Comparison of ENCODE assay signal across 9 mouse cellular contexts in genomic region chr1:74858171-74858719, GRCm38 (mm10). TPM values are rescaled to one million over a fixed set of nuclear protein-coding genes. Genes with fewer than 3 reads are reported as not detected.
DNase-seq lines count a peak whose midpoint lies in the region; ATAC-seq lines count a peak whose summit lies in the region.
"Had no signal": no experiment of that assay in that cellular context is flagged by ENCODE, and none has a peak within 500 bp of the region (broad histone marks: within the 10 kb centered on the region; RNA-seq: fewer than 3 reads in every experiment).

No protein-coding gene starts in this region.

- DNase-seq in MN1 (ENCODE audit: low spot score), result peak; percentile 95
- peak; percentile 97 for DNase-seq in cerebellum, adult 11-12 months
- DNase-seq in hindbrain, embryonic 10.5 days (ENCODE audit: low spot score), result peak; percentile 86
- peak; percentile 90 for DNase-seq in layer of hippocampus, adult 9-11 months
- DNase-seq in retina, adult 2 months (ENCODE audit: low read depth, low spot score), result peak; percentile 96

- peak overlapping the region; percentile 67 for H3K9ac ChIP-seq in forebrain, embryonic 16.5 days (replicated peaks; ENCODE audit: low read depth, low read length)
- H3K9ac ChIP-seq in lung, embryonic 15.5 days, result no peak overlapping the region

- peak; percentile 63 for ATAC-seq in forebrain, embryonic 16.5 days
- peak; percentile 30; the same call in 1 of the 2 replicates for ATAC-seq in lung, embryonic 15.5 days (ENCODE audit: borderline replicate concordance, extremely low read depth, low FRiP score, low TSS enrichment)
- ATAC-seq in megakaryocyte-erythroid progenitor cell, adult 5-6 weeks (replicated peaks; ENCODE audit: low FRiP score, low TSS enrichment, poor library complexity, severe bottlenecking), result no peak

- no peaks in the 10 kb centered on the region for H3K9me3 ChIP-seq in forebrain, embryonic 16.5 days (ENCODE audit: control insufficient read depth, low read length)
- H3K9me3 ChIP-seq in hindbrain, embryonic 10.5 days, result no peaks in the 10 kb centered on the region
- H3K9me3 ChIP-seq in lung, embryonic 15.5 days, result no peaks in the 10 kb centered on the region

- H3K36me3 ChIP-seq in forebrain, embryonic 16.5 days (ENCODE audit: control insufficient read depth, insufficient read depth), result no peaks in the 10 kb centered on the region
- H3K36me3 ChIP-seq in hindbrain, embryonic 10.5 days, result no peaks in the 10 kb centered on the region
- H3K36me3 ChIP-seq in lung, embryonic 15.5 days, result no peaks in the 10 kb centered on the region

- peak overlapping the region; percentile 88 for H3K4me3 ChIP-seq in forebrain, embryonic 16.5 days (replicated peaks; ENCODE audit: low read length)
- peak overlapping the region; percentile 82 for H3K4me3 ChIP-seq in hindbrain, embryonic 10.5 days
- H3K4me3 ChIP-seq in lung, embryonic 15.5 days, result peak overlapping the region; percentile 29

- peak overlapping the region; percentile 83 for H3K4me2 ChIP-seq in forebrain, embryonic 16.5 days (ENCODE audit: low read length)
- peak overlapping the region; percentile 61 for H3K4me2 ChIP-seq in lung, embryonic 15.5 days

- WGBS in forebrain, embryonic 16.5 days, result under 1% methylated on average over 29 of the region's 29 CpGs
- under 1% methylated on average over 29 of the region's 29 CpGs for WGBS in hindbrain, embryonic 10.5 days
- WGBS in lung, embryonic 15.5 days, result under 1% methylated on average over 29 of the region's 29 CpGs

- H3K27ac ChIP-seq in forebrain, embryonic 16.5 days (ENCODE audit: low read length), result no peak overlapping the region
- peak overlapping the region; percentile 59 for H3K27ac ChIP-seq in hindbrain, embryonic 10.5 days
- no peak overlapping the region for H3K27ac ChIP-seq in lung, embryonic 15.5 days

- peaks cover 49% of the 10 kb centered on the region for H3K4me1 ChIP-seq in forebrain, embryonic 16.5 days (replicated peaks; ENCODE audit: control insufficient read depth, insufficient read depth, low read length)
- peaks cover 67% of the 10 kb centered on the region for H3K4me1 ChIP-seq in hindbrain, embryonic 10.5 days (replicated peaks)
- peaks cover 30% of the 10 kb centered on the region for H3K4me1 ChIP-seq in lung, embryonic 15.5 days

- peaks cover 36% of the 10 kb centered on the region for H3K27me3 ChIP-seq in forebrain, embryonic 16.5 days (replicated peaks; ENCODE audit: control insufficient read depth, insufficient read depth, low read length)
- H3K27me3 ChIP-seq in hindbrain, embryonic 10.5 days (ENCODE audit: insufficient read depth, poor library complexity, severe bottlenecking), result peaks cover 73% of the 10 kb centered on the region
- peaks cover 77% of the 10 kb centered on the region for H3K27me3 ChIP-seq in lung, embryonic 15.5 days

RNA-seq across cellular contexts. Expression of gene Cdk5r2, which starts 3.5 kb away (rescaled TPM):
- polyA plus RNA-seq in forebrain, embryonic 16.5 days (2015; fragmentation: Nextera tagmentation; extraction: Ambion mirVana), result 2.2 and 2.8 TPM in 2 replicates
- 0.96 and 2.6 TPM in 2 replicates for polyA plus RNA-seq in hindbrain, embryonic 10.5 days (2016; fragmentation: Nextera tagmentation; extraction: Ambion mirVana)
- polyA plus RNA-seq in lung, embryonic 15.5 days (2015; fragmentation: Nextera tagmentation; extraction: Ambion mirVana), result not detected in 2 replicates
- total RNA-seq in megakaryocyte-erythroid progenitor cell, adult 5-6 weeks (2014; fragmentation: Nextera tagmentation), result not detected in 2 replicates
- total RNA-seq in megakaryocyte-erythroid progenitor cell, adult 5-6 weeks (2017), result not detected in 2 replicates
- polyA plus RNA-seq: spleen, adult 2 months had no signal

RNA-seq across cellular contexts. Expression of gene Fev, which starts 27.0 kb away (rescaled TPM):
- polyA plus RNA-seq in forebrain, embryonic 16.5 days (2015; fragmentation: Nextera tagmentation; extraction: Ambion mirVana), result not detected in 2 replicates
- polyA plus RNA-seq in hindbrain, embryonic 10.5 days (2016; fragmentation: Nextera tagmentation; extraction: Ambion mirVana), result 0.25 and 0.89 TPM in 2 replicates
- not detected in 2 replicates for polyA plus RNA-seq in lung, embryonic 15.5 days (2015; fragmentation: Nextera tagmentation; extraction: Ambion mirVana)
- total RNA-seq in megakaryocyte-erythroid progenitor cell, adult 5-6 weeks (2014; fragmentation: Nextera tagmentation), result not detected in 2 replicates
- not detected in 2 replicates for total RNA-seq in megakaryocyte-erythroid progenitor cell, adult 5-6 weeks (2017)

RNA-seq across cellular contexts. Expression of gene Cryba2, which starts 34.7 kb away (rescaled TPM):
- polyA plus RNA-seq in forebrain, embryonic 16.5 days (2015; fragmentation: Nextera tagmentation; extraction: Ambion mirVana), result not detected in 2 replicates
- polyA plus RNA-seq in hindbrain, embryonic 10.5 days (2016; fragmentation: Nextera tagmentation; extraction: Ambion mirVana), result not detected in 2 replicates
- not detected in 2 replicates for polyA plus RNA-seq in lung, embryonic 15.5 days (2015; fragmentation: Nextera tagmentation; extraction: Ambion mirVana)
- not detected in 2 replicates for total RNA-seq in megakaryocyte-erythroid progenitor cell, adult 5-6 weeks (2014; fragmentation: Nextera tagmentation)
- total RNA-seq in megakaryocyte-erythroid progenitor cell, adult 5-6 weeks (2017), result not detected in 2 replicates
- polyA plus RNA-seq: spleen, adult 2 months had no signal

Comparison
In these comparisons a context has a peak if more than half of its experiments do, and no peak if none do; other contexts are left out.
1. H3K4me3 ChIP-seq: peak in every context shown above with its lines; median percentile 88 in forebrain, embryonic 16.5 days; 82 in hindbrain, embryonic 10.5 days; 29 in lung, embryonic 15.5 days.